Mouse (Mus musculus): Measurements from ENCODE around the gene Gramd1b. TPM values are rescaled to one million over a fixed set of nuclear protein-coding genes. Genes with fewer than 3 reads are reported as not detected.

Gramd1b gene
- total RNA-seq, 2 experiments from 2014 or later = 11.6 to 15.8 TPM

DNA sequence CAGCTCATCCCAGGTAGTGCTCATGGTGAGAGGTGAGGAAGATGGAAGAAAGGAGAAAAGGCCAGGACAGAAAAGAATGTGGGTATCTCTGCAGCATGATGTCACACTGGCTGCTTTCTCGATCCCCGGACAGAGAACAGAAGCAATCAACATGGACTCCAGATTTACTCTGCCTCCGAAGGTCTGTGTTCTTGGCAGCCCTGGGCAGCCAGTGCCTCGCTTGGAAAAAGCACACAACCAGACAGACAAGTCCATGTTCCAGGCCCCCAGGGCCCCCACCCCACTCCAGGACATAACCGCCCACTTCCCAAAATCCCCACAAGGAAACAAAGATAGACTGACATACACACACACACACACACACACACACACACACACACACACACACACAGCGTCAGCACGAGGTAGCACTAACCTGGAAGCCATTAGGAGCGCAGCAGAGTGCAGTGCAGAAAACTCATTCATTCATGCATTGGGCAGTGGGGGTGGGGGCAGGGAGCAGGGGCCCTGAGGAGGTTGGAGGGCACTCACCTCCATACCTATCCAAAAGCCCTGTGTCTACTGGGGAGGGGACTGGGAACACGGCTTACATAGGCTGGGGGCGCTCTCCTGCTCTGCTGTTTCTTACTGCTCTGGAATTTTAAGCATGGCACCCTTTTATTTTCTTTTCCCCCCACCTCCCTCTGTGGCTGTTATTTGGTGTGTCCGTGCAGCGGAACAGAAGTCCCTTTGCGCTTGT lies 185.5 kb downstream of the Gramd1b start:
- DNase-seq = no peak
- intact Hi-C loops (cut with DNase I) = no loop called here

GRCm38 (mm10) chr9:40344801-40345492 lies 186.2 kb downstream of the Gramd1b start:
- intact Hi-C loops (cut with DNase I) = no loop called here
- no peak for DNase-seq

DNA sequence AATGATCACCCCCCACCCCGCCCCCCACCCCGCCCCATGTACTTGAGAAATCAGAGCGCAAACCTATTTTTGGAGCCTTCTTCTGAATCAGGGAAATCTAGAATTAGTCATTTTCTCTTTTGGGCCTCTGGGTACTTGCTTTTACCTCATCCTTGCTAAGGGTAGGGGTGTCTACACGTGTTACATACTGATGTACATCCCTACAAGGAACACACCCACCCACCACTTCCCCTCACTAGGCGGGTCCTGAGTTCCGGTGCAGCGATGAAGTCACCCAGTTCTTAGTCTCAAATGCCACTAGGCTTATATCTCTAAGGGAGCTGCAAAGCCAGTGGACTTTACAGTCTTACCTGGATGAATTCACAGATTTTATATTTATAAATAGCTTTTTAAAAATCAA lies 187.4 kb downstream of the Gramd1b start:
- intact Hi-C loops (cut with DNase I) = no loop called here

DNA sequence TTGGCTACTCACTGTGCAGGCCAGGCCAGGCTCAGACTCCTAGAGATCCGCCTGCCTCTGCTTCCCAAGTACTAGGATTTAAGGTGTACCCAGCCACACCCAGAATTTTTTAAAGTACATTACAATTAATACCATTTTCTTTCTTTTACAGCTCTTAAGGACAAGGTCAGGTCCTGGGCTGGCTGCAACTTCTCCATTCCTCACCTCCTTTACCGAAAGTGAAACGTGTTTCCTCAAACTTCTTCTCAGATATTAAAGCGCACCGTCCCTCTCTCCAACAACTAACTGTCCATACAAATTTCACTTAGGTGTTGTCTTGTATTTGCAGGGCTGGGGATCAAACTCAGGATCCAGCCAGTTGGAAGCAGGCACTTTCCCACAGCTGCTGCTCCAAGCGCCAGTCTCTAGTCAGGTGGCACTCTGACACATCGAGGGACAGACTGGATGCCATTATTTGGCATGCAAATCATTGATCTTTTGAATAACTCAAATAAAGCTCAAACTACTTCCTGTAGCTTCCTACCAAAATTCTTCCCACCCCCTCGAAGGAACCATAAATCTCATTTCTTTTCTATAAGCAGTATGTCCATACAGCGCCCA lies 188.0 kb downstream of the Gramd1b start:
- intact Hi-C loops (cut with DNase I) = no loop called here
- no peak for DNase-seq

More for the DNA sequence above, 187.4 kb downstream of the Gramd1b start:
- DNase-seq = no peak

GRCm38 (mm10) chr9:40342101-40342500 lies 189.1 kb downstream of the Gramd1b start:
- intact Hi-C loops (cut with DNase I) = no loop called here
- DNase-seq = no peak

- intact Hi-C loops (cut with DNase I) = no loop called here
These were observed 191.6 kb downstream of the Gramd1b start for GRCm38 (mm10) chr9:40339578-40339977.

DNA sequence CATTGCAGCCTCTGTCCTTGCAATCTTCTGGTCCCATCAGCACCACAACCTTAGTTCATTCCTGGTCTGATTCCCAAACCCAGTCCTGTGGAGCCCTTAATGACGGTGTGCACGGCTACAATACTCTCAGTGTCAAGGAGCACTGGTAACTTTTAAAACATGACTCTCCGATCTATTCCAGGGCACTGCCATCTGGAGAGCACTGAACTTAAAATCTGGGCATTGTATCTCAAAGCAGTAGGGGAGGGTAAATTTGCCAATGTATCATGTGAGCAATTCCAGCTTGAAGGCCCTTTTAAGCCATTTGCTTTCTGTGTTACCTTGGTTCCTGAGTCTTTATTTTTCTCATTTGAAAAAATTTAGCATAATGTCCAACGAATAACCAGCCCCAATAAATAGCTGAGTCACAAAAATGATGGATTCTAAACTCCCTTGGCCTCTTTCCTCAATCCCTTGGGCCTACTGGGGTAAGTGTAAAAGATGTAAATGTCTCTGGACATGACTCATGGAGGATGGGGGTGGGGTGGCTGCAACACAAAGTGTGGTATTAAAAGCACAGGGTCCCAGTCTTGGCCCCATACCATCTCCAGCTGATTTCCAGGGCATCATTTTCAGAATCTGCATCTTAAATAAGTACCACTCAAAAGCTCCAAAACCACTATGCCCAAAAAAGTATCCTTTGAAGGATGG lies 193.9 kb downstream of the Gramd1b start:
- intact Hi-C loops (cut with DNase I) = no loop called here
- no peak for DNase-seq

More at GRCm38 (mm10) chr9:40339578-40339977, 191.6 kb downstream of the Gramd1b start:
- DNase-seq = no peak

GRCm38 (mm10) chr9:40336701-40337100 lies 194.5 kb downstream of the Gramd1b start:
- intact Hi-C loops (cut with DNase I) = no loop called here
- DNase-seq = peak; percentile 45 to 57

- DNase-seq = no peak
- intact Hi-C loops (cut with DNase I) = loop anchor here (5.0 kb wide), 1 partner anchor 143 kb away; no protein-coding TSS in a partner anchor
These were observed 196.6 kb downstream of the Gramd1b start for GRCm38 (mm10) chr9:40334617-40335016.

DNA sequence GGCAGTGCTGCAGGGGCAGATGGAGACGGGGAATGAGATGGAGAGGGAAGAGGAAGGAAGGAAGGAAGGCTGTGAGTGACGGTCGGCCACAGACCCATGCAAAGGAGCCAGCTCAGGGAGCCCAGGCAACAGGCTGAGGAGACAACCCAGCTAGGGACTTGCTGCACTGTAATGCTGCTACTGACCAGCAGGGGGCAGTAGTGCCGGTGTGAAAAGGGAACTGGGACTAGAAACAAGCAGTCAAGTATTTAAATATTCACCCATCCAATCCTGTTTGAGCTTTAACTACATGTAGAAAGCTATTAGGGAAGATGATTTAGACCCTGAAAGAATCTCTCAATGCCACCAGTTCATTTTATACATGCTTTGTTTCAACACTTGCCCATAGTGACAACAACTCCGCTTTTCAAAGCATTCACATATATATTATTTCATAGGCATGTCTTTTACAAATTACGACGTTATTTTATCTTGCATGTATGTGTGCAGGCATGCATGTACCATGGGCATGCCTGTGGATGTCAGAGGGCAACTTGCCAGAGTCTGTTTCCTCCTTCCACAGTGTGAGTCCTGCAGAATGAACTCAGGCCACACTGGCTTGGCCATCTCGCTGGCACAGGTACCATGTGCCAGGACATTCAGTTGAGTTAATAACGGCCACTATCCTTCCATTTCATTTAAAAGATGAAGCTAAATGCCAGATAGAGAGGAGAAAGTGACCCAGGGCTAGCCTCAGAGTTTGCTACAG lies 197.4 kb downstream of the Gramd1b start:
- intact Hi-C loops (cut with DNase I) = loop anchor here (5.0 kb wide), 1 partner anchor 143 kb away; no protein-coding TSS in a partner anchor
- DNase-seq = peak; percentile 69 to 86

GRCm38 (mm10) chr9:40332731-40333648 lies 198.2 kb downstream of the Gramd1b start:
- intact Hi-C loops (cut with DNase I) = loop anchor here (5.0 kb wide), 1 partner anchor 144 kb away; no protein-coding TSS in a partner anchor
- DNase-seq = no peak

DNA sequence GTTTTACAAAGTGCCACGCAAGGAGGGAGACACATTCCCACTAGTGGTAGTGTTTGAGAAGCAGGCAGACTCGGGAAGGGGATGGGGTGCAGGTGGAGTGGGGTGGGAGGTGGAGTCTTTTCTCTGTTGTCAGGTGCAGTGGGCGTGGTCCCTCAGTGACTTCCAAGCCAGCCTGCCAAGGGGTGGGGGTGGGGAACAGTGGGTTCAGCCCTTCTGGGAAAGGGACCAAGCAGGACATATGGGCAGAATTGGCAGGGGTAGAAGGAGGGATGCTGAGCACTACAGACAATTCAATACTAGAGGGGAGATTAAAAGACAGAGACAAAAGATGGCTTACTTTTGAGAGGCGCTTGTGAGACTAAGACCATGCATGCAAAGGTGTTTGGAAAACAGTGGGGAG lies 198.9 kb downstream of the Gramd1b start:
- intact Hi-C loops (cut with DNase I) = loop anchor here (5.0 kb wide), 1 partner anchor 145 kb away; no protein-coding TSS in a partner anchor
- DNase-seq = no peak

DNA sequence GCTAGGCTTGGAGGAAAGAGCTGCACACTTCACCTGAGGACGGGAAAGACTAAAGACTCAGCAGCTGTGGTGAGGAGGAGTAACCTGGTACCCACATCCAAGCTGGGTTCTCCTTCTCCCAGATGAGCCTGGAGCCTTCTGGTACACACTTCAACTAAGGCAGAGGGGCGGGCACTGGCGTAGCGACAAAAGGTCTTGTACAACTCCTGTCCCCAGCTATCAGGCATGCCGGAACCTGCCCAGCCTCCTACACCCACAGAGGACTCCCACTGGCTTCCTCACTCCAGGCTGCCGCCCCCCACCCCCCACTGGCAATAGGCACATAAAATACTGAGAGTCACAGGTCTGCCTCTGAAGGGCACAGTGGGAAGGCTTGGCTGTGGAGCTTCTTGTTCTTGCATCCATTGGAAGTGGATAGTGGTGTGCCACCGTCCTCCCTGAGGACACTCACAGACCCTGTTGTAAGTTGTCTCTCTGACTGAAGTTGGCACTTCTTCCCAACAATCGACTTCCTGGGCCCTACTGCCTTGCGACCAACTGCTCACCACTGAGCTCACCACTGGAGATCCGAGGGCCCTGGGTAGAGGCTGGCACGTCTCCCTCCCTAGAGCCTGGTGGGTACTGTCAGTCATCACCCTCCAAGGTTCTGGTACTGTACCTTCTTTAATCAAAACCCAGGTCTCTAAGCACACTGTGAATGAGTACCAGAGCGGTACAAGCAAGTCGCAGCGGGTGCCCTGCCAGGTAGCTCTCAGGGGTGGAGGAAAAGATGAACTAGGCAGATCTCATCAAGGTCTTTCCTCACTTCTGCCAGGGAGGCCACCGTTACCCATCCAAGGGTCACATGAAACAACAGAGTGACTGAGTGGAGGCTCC lies 199.5 kb downstream of the Gramd1b start:
- DNase-seq = no peak
- intact Hi-C loops (cut with DNase I) = loop anchor here (5.0 kb wide), 1 partner anchor 146 kb away; no protein-coding TSS in a partner anchor

DNA sequence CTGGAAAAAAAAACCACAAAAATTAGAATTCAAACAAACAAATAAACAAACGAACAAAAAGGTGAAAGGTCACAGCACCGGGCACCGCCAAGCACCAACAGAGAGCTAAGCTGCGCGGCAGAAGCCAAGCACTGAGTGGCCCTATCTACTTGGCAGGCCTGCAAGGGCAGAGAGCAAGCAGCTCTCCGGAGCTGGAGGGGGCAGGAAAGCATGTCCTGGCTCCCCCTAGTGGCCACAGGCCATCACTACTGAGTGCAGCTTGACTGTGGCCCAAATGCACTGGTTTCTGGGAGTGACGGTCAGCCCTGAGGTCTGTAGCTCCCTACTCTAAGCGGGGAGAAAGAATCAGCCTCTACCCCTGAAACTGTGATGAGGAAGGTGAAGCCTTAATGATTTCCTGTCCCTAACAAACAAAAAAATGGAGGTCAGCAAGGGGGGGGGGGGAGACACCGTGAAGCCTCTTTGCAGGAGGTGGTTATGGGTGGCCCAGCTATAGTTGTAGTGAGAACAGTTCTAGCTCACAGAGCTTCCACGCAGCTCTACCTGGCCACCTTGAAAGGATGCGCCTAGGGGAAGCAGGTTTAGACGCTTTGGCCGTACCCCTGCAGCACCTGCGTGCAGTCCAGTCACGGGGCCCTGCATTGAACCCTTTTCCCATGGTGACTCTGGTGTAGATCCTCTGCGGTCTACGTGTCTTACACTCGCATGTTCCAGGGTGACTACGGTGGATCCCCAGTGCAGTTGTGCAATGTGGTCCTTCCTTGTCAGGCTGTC lies 200.4 kb downstream of the Gramd1b start:
- intact Hi-C loops (cut with DNase I) = loop anchor here (1.0 to 5.0 kb wide), 3 partner anchors 102 to 147 kb away; no protein-coding TSS in a partner anchor

GRCm38 (mm10) chr9:40326260-40326915 lies 204.8 kb downstream of the Gramd1b start:
- intact Hi-C loops (cut with DNase I) = no loop called here
- no peak for DNase-seq

More for the DNA sequence above, 200.4 kb downstream of the Gramd1b start:
- DNase-seq = peak; percentile 94 to 96

DNA sequence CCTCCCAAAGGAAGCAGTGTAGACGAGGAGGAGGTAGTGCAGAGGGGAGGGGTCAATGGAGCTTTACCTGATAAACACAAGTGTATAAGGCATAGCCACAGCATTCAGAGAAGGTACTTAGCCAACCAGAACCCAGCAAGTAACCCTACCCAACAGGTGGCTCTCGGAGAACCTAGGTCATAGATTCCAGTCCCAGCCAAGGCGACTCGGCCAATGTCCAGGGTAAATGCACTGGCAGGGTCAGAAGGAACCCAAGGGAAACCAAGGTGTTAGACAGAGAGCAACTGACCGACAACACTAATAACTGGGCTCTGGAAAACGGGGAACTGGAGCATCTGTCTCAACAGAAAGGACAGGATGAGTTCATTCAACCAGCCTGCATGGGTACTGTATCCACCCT lies 206.4 kb downstream of the Gramd1b start:
- no peak for DNase-seq
- intact Hi-C loops (cut with DNase I) = no loop called here
